Mouse (Mus musculus) T-helper 1 cell (primary cell): ENCODE results near the gene Speg.

Experiments used
- in situ Hi-C: fragments of 300-600 bp; cut with MboI, MseI; formaldehyde crosslinking; loops from one replicate; pipeline ENCODE4 v1.15.1; 2025; ENCODE audit warnings: high pct_unique_total_duplicates

The Speg gene

DNA sequence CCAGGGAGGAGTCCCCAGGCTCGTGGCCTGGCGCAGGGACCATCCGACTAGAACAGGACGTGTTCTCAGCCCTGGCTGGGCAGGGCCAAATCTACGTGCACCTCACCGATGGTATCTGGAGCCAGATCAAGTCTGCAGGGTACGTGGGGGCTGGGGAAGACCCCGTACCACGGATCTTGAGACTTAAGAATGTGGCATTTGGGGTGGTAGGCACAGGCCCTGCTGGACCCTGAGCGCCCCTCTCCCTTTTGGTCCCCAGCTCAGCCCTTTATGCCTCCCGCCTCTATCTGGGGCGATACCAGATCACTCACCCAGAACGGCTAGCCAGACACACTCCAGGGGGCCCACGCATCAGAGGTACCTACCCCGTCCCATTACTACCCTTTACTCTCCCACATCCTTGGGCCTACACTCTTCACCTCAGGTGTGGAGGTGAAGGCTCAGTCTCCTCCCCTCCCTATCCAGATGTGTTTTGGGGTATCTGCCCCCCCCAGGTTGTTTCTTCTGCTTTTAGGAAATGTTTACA lies 66.4 kb downstream of the Speg start:
- in situ Hi-C loops, result no loop called here

DNA sequence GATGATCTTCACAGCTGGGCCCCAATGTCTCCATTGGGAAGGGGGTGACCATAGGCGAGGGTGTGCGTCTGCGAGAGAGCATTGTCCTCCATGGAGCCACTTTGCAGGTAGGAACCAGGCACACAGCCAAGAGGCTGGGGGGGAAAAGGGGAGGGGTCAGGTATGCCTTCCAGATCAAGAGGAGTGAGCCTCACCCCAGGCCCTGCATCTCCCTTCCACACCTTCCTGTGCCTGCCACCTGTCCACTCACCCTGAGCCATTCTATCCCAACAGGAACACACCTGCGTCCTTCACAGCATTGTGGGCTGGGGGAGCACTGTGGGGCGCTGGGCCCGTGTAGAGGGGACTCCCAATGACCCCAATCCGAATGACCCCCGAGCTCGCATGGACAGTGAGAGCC lies 67.1 kb downstream of the Speg start:
- in situ Hi-C loops, result no loop called here

DNA sequence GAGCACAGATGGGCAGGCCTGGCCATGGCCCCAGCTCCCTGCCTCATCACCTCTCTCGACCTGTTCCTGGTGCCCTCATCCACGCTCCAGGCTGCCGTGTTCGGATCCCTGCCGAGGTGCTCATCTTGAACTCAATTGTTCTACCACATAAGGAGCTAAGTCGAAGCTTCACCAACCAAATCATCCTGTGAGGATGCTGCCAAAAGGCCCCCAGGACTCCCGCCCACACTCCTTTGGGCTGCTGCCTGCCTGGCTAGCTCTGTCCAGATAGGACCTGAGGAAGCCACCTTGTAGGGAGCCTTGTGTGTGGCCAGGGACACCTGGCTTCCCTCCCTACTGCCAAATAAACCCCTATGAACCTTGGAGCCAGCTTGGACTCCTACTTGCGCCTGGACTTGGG lies 67.7 kb downstream of the Speg start:
- in situ Hi-C loops, result no loop called here

DNA sequence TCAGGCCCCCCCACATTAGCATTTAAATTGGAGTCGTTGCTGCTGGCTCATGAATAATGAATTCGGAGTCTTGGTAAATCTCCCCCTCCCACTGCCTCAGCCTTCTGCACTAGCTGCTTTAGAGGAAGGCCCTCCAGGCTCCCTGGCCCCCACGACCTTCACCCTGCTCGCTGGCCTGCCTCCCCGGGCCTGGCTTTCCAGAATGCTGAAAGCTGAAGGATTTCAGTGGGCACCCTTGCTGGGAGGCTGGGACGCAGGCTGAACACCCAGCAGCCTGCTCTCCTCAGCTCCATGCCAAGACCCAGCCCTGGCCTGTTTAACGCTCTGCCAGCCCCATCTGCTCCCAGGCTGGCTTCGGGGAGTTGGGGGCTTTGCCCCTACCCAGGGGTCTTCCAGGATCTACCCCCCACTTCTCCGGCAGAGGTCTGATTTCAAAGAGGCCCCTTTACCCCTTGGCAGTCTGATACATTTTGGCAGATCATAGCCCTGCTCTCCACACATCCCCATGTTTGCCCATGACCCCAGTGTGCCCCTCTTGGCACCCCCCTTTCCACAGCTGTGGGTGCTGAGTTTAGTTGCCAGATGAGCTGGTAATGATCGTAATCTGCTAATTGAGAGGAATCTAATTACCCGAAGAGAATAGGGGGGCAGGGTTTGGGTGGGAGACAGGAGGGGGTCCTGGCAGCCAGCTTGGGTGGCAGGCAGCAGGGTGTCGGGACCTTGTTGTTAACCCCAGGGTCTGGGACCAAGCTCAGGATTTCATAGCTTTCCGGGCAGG lies 68.3 kb downstream of the Speg start:
- in situ Hi-C loops, result no loop called here

DNA sequence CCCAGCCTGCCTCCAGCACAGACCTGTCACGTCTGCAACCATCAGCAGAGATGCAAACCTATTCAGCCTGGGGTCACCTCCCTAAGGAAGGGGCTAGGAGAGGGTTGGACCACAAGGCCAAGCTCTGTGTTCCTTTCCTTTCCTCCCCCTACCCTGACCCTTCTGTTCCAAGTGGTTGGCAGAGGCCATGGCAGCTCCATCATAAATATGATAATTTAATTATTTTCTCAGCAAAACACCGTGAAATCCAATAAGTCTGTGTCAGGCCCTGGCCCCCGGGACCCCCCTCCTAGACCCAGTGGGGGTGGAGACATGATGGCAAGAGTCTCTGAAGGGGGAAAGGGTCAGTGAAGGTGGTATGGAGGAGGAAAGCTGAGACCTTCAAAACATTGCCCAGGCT lies 69.1 kb downstream of the Speg start:
- in situ Hi-C loops, result no loop called here

DNA sequence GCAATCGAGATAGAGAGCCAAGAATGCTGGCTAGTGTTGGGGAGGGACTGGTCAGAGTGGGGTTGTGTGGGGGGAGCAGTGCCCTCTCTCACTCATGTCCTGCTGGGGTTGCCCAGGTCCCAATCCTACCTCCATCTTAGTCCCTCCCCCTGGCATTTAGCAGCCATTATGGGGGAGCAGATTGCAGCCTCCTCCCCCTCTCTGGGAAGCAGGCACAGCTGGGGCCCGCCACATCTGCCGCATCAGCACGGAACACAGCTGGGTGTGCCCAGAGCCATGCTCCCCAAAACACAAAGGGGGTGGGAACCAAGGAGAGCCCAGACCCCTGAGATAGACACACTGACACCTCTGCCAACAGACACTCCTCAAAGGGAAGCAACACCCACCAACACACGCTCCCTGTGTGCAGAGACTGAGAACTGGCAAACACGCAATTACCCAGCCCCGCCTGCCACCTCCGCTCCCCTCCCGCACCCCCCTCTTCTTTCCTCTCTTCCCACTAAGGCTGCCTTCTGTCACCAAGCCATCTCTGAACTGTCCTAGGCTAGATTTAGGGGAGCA lies 70.1 kb downstream of the Speg start:
- in situ Hi-C loops, result no loop called here

DNA sequence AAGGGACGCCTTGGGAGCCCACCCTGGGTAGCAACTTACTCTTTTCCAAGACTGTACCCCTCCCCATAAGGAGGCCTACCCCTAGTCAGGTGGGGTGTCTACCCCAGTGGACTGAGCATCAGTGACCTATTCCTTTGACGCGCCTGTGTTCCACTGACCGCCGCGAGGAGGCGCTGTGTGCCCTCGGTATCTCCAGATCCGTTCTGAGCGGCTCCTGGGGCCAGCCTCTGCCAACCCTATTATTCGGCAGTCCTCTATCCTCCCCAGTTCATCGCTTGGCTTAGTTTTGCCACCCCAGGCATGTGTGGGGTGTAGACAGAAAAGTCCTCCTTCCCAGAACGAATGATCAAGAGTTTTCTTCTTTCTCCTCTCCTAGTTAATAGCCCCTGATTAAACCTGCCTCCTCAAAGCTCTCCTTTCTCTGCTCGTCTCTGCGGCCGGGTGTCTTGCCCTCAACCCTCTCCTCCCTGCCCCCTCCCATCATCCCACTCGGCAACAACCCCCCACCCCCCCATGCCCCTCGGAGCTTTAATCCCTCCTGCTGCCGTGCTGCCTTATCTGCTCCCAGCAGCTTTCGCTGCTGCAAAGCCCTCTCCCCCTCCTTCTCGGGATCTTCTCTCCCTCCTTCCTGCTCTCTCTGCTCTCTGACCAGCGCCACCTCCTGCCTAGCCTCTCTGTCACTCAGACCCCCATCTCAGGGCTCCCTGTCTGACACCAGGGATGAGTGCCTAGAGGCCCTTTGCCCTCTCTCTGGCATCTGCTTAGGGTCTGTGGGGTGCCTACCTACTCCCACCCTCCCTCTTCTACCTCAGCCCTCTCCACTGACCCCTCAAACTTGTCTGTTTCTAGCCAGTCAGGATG lies 70.9 kb downstream of the Speg start:
- in situ Hi-C loops, result no loop called here

DNA sequence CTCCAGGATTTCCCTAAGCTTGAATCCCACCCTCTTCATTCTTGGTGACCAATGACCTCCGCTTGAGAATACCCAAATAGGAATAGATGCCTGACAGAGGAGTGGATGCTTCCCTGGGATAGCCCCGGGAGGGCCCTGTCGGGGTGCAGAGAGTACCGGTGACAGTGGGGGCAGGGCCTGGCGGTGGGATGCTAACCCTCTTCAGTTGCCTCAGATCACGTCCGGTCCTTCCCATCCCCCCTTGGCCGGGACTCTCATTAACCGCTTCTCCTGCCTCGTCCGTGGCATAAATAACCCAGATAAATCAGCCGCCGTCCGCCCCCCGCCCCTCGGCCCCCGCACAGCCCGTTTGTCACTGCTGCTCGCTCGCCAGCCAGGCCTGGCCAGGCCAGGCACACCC lies 71.6 kb downstream of the Speg start:
- in situ Hi-C loops, result no loop called here

DNA sequence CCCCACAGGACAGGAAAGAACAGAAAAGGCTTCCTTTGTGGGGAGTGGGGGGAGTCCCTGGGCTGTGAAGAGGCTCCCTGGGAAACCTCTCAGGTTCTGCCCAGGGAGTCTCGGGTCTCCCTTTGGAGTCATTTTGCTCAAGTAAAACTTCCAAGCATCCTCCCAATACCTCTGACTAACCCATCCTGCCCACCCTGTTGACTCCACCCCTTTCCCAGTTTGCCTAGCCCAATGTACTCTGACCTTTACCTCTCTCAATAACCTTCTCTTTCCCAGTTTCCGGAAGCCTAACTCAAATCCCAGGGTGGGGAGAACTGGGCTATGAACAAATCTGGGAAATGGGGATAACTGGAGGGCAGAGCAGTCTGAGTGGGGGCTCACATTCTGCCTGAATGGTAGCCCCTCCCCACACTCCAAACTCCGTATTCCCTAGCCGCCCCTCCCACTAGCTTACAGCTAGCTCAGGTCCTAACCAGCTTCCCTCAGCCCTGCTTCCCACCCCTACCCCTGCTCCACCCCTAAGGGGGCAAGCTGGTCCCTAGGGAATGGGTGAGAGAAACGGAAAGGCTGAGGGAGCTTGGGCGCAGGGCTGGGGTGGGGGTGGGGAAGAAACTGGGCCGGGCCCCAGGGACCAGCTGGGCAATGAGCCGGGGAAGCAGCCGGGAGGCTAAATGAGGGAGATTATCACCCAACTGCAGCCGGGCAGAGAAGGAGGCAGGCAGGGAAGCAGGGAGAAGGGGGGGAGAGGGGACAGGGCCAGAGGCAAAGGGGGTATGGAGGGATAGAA lies 72.4 kb downstream of the Speg start:
- in situ Hi-C loops, result no loop called here

DNA sequence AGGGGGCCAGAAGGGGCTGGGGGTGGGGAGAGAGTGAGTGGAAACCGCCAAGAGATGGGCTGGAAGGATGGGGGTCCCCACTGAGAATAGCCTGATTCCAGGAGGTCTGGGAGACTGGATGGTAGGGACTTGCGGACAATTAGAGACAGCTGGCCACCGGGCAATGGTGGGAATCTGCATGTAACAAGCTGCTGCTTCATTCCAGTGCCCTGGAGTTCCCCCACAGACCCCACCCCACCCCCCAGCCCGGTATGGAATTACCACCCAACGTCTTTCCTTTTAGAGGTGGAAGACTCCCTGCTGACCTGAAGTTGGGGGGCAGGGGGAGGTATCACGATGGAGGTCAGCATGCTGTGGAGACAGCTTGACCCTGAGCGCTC lies 72.9 kb downstream of the Speg start:
- in situ Hi-C loops, result no loop called here

DNA sequence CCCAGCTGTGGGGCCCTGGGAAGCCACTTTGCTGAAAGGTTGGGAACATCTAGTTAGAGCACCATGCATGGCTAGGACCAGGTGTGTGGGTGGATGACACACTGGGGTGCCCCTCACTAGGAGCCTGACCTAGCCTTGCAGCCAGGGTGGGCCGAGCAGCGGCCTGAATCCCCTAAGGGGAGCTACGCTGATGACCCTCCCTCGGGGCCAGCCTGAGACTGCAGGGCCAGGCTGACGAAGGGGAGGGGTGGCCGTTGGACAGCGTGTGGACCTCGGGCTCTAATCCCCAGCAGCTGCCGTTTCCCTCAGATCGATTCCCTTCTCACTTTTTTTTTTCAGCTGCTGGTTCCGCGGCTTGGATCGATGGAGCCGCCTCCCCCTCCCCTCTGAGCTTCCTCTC lies 73.8 kb downstream of the Speg start:
- in situ Hi-C loops, result no loop called here

DNA sequence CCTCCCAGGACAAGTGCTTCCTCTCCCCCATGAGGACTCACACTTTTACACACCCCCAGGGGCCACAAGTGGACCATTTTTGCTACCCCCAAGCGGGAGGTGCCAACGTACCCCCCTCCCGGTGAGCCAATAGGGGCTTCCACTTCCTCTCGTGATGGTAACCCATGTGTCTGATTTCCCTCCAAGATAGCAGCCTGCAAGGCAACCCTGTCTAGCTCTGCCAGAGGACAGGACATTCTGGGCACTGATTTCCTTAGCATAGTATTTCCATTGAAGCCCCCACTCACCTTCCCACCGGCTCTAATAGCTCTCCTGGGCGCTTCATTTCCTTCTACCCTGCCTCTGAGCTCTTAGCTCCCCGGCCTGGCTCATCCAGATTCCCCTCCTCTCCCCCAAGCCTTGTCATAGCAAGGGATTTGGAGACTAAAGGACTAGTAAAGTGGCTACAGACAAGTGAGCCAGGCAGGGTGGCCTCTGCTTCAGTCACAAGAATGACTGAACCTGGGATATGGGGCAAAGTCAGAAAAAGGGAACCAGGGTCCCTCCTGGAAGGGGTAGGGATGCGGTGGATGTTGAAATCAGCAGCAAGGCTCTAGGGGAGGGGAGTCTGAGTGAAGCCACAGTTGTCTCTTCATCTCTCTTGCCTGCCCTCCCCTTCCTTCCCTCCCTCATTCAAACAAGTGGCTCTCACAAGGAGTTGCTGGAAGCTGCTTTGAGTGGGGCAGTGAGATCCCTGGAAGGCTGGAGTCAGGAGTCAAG lies 74.5 kb downstream of the Speg start:
- in situ Hi-C loops, result no loop called here

DNA sequence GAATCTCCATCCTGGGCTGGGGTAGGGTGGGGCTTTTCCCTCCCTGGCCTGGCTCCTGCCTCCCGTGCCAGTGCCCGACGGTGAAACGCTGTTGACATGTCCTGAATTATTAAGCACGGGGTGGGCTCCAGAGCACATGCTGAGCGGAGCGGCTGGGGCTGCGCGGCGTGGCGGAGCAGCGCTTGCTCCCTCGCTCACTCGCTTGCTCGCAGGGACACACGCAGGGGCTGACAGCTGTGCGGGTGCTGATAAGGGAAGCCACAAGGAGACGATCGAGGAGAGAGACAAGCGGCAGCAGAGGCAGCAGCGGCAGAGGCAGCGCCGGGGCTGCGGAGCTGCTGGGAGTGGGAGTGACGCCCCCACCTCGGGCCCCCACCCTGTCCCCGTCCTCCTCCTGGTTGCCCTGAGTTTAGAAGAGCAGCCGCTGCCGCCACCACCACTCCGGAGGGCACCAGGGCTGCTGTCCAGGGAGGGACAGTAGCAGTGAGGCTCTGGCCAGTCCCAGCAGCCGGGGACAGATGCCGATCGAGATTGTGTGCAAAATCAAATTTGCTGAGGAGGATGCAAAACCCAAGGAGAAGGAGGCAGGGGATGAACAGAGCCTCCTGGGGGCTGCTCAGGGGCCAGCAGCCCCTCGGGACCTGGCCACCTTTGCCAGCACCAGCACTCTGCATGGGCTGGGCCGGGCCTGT lies 75.4 kb downstream of the Speg start, which contains the start of gene Asic4:
TSS of gene Asic4 (plus strand) at position 123 of the 692 bp plus-strand sequence.
- in situ Hi-C loops, result no loop called here

DNA sequence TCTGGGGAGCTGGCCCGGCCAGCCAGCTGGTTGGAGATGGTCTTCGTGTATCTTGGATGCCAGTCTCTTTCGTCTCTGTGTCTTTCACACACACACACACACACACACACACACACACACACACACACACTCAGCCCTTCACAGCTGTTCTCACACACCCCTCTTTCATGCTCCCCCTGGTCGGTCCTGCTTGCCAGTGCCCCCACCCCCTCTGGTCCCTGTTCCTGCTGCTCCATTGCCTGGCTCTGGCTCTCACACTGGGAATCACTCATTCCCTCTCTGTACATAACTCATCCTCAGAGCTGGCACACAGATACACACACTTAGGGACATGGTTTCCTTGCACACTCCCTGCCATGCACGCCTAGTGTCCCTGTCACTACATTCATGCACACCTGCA lies 76.8 kb downstream of the Speg start:
- in situ Hi-C loops, result no loop called here

DNA sequence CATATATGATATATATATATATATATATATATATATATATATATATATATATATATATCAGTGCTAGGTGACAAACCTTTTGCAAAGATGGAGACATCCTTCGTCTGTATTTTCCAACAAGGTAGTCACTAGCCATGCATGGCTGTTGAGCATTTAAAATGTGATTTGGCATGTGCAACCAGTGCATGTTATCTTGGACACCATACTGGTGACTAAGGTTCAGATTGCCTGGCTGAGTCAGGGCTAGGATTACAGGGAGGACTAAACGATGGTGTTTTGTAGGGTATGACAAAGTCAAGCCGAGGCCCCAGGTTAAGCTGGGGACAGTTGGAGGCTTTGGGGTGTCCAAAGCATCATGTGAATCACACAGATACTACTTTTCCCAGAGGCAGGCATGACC lies 80.3 kb downstream of the Speg start:
- in situ Hi-C loops, result no loop called here

DNA sequence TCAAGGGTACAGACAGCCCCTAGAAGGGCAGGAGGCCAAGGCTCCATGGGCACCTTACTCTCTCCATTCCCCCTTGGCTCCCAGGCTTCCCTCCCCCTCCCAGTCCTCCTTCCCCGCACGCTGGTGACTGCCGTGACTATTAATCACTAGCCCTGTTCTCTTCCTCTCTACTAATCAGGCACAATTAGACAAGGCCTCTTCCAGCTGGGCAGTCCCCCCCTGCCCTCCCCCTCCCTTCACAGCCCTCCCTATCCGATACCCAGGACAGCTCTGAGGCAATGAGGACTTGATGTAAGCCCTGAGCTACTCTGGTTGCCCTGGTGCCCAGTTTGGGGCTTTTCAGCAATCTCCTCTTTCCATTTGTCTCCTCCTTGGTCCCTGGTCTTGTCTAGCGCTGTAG lies 80.9 kb downstream of the Speg start:
- in situ Hi-C loops, result no loop called here

DNA sequence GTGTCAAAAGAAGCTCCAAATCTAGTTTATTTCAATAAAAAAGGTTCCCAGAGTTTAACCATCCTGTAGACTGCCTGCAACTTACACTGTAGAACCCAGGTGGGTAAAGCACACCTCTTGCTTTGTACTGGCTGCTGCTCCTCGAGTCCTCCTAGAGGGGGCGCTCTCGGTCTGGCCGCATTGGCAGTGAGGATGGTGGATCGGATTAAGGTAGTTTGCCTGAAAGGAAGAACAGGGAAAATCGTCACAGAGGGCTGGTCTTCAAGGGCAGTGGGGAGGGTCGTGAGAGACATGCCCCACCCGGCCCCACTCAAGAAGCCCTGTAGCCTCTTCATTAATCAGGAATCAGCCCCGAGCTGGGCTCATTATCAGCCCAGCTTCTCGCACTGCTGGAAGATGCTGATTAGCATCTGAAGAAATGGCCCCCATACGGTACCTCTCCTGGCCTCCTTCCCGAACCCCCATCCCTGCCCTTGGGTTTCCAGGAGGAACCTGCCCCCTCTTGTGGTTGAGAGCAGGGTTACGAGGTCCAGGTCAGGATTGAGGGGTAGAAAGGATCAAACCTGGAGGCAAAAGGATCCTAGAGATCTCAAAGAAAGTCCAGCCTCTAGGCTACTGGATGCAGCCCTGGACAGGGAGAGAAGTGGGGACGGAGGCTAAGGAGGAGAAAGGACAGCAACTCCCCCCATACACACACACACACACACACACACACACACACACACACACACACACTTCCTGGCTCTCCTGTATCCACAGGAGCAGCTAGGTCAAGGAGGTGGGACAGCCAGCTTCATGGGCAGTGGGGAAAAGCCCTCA lies 81.9 kb downstream of the Speg start:
- in situ Hi-C loops, result no loop called here

DNA sequence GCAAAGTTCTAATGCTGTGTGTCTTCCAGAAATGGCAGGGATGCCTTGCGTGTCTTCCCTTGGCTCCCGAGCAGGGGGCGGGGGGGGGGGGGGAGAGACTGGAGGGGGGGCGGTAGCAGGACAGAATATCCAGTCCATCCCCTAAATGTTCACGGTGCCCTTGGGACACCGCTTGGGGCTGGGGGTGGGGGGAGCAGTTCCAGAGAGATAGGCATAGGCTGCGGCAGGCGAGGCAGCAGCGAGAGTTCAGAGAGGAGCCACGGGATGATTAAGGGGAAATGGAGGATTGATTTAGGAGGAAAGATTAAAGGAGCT lies 82.6 kb downstream of the Speg start:
- in situ Hi-C loops, result no loop called here

DNA sequence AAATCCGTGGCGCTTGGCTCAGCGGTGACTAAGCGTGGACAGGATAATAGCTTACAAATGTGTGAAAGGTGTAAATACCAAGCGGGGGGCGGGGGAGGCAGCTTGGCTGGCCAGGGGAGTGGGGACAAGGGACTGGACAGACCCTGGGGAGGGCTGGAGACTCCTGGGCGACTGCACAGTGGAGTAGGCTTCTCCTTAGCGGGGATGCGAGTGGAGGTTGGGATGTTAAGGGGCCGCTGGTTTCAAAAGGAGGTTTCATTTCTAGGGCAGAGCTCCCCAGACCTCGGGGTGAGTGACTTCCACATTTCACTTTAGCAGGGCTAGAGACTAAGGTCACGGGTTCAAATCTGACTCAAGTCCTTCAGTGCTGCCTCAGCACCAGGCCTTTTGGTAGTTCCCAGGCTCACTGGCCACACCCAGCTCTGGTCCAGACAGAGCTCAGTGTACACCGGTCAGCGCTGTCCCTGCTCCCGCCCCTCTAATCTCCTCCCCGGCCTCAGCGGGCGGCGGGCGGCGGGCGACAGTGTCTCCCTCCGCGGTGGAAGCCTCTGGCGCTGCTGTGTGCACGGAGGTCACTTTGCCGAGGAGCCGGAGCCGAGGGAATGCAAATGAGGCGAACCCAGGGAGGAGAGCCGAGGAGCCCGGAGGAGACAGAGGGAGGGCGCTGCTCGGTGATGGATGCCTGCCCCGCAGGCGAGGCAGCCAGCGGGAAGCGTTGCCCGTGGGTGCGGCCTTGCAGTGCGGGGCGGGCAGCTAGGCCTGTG lies 83.1 kb downstream of the Speg start:
- in situ Hi-C loops, result no loop called here
